ENCODE assay signal across 12 mouse cellular contexts in the genomic region with DNA sequence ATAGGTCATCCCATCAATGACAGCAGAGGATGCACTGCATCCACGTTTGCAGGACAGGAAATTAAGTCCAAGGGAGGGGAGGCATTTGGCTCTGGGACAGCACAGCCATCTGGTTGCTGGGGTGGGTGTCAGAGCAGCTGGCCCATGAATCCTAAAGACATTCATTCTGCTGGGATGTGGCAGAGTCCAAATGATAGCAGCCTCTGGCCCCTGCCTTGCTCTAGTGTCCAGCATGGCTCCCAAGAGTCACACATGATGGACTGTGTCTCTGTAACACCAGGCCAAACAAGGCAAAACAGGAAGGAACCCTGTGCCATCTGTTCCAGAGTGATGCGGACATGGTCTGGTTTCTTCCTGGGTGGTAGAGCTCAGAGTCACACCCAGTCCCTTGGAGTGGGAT. TPM values are rescaled to one million over a fixed set of nuclear protein-coding genes. Genes with fewer than 3 reads are reported as not detected.
DNase-seq lines count a peak whose midpoint lies in the region; ATAC-seq and TF ChIP-seq lines count a peak whose summit lies in the region.
"Had no signal": no experiment of that assay in that cellular context is flagged by ENCODE, and none has a peak within 500 bp of the region (broad histone marks: within the 10 kb centered on the region; RNA-seq: fewer than 3 reads in every experiment).

No protein-coding gene starts in this region.

- no peak overlapping the region for H3K27ac ChIP-seq in hindbrain, embryonic 16.5 days (ENCODE audit: low read depth, low read length)
- H3K27ac ChIP-seq in hindbrain, embryonic 14.5 days: no peak overlapping the region
- no peak overlapping the region for H3K27ac ChIP-seq in midbrain, postnatal 0 days (ENCODE audit: low read depth, low read length)
- H3K27ac ChIP-seq in midbrain, embryonic 10.5 days (replicated peaks): no peak overlapping the region
- no peak overlapping the region for H3K27ac ChIP-seq in lung, postnatal 0 days (ENCODE audit: low read length)
- H3K27ac ChIP-seq: neural tube, embryonic 15.5 days had no signal

- no peak for TF ChIP-seq EP300 in lung, postnatal 0 days (IDR thresholded peaks at IDR 0.05)

- H3K4me1 ChIP-seq in hindbrain, embryonic 16.5 days (ENCODE audit: control insufficient read depth, insufficient read depth, low read depth, low read length): no peaks in the 10 kb centered on the region
- H3K4me1 ChIP-seq in hindbrain, embryonic 14.5 days (replicated peaks; ENCODE audit: control insufficient read depth, insufficient read depth, low read length): no peaks in the 10 kb centered on the region
- H3K4me1 ChIP-seq in midbrain, postnatal 0 days (ENCODE audit: insufficient read depth, low read length): no peaks in the 10 kb centered on the region
- peaks cover 15% of the 10 kb centered on the region for H3K4me1 ChIP-seq in midbrain, embryonic 10.5 days
- H3K4me1 ChIP-seq in lung, postnatal 0 days (ENCODE audit: insufficient read depth, low read depth, low read length): peaks cover 3% of the 10 kb centered on the region; the same call in 1 of the 2 replicates
- H3K4me1 ChIP-seq: neural tube, embryonic 15.5 days had no signal

- TF ChIP-seq CTCF in midbrain, postnatal 0 days (IDR thresholded peaks at IDR 0.05): no peak
- no peak for TF ChIP-seq CTCF in lung, postnatal 0 days (IDR thresholded peaks at IDR 0.05)

- no peaks in the 10 kb centered on the region for H3K27me3 ChIP-seq in hindbrain, embryonic 16.5 days (replicated peaks; ENCODE audit: control insufficient read depth, insufficient read depth, low read length)
- no peaks in the 10 kb centered on the region for H3K27me3 ChIP-seq in hindbrain, embryonic 14.5 days (ENCODE audit: control insufficient read depth, insufficient read depth, low read length)
- H3K27me3 ChIP-seq in midbrain, postnatal 0 days (ENCODE audit: insufficient read depth, low read length): no peaks in the 10 kb centered on the region
- no peaks in the 10 kb centered on the region; the same call in 1 of the 2 replicates for H3K27me3 ChIP-seq in midbrain, embryonic 10.5 days (ENCODE audit: low read depth, poor library complexity, severe bottlenecking)
- no peaks in the 10 kb centered on the region for H3K27me3 ChIP-seq in lung, postnatal 0 days (replicated peaks; ENCODE audit: insufficient read depth, low read length)
- H3K27me3 ChIP-seq: neural tube, embryonic 15.5 days had no signal

- whole genome bisulfite sequencing in hindbrain, embryonic 16.5 days: 48% methylated on average over 2 of the region's 2 CpGs
- 61% methylated on average over 2 of the region's 2 CpGs for WGBS in hindbrain, embryonic 14.5 days
- WGBS in midbrain, postnatal 0 days: 67% methylated on average over 2 of the region's 2 CpGs
- WGBS in midbrain, embryonic 10.5 days: 77% methylated on average over 2 of the region's 2 CpGs
- WGBS in lung, postnatal 0 days: 36% methylated on average over 2 of the region's 2 CpGs

- H3K4me2 ChIP-seq in hindbrain, embryonic 16.5 days (ENCODE audit: low read length): no peak overlapping the region
- H3K4me2 ChIP-seq in hindbrain, embryonic 14.5 days (replicated peaks): no peak overlapping the region
- no peak overlapping the region for H3K4me2 ChIP-seq in midbrain, postnatal 0 days (ENCODE audit: low read depth, low read length, poor library complexity, severe bottlenecking)
- H3K4me2 ChIP-seq in lung, postnatal 0 days (replicated peaks; ENCODE audit: low read depth, low read length): no peak overlapping the region
- H3K4me2 ChIP-seq: midbrain, embryonic 11.5 days; neural tube, embryonic 15.5 days had no signal

- no peak overlapping the region for H3K4me3 ChIP-seq in hindbrain, embryonic 16.5 days (ENCODE audit: low read length)
- H3K4me3 ChIP-seq in hindbrain, embryonic 14.5 days (replicated peaks; ENCODE audit: low read length): no peak overlapping the region
- H3K4me3 ChIP-seq in midbrain, postnatal 0 days (ENCODE audit: low read depth, low read length): no peak overlapping the region
- no peak overlapping the region for H3K4me3 ChIP-seq in midbrain, embryonic 10.5 days
- no peak overlapping the region for H3K4me3 ChIP-seq in lung, postnatal 0 days (ENCODE audit: low read depth, low read length)
- H3K4me3 ChIP-seq: neural tube, embryonic 15.5 days had no signal

- no peak for DNase-seq in hindbrain, embryonic 14.5 days (ENCODE audit: low spot score)
- DNase-seq in midbrain, postnatal 0 days (ENCODE audit: low spot score): peak; percentile 43
- no peak for DNase-seq in midbrain, embryonic 10.5 days (ENCODE audit: low spot score)
- peak; percentile 55 for DNase-seq in lung, postnatal 0 days (ENCODE audit: low spot score)
- no peak for DNase-seq in ovary, postnatal 36 days (ENCODE audit: low spot score)
- DNase-seq: gastrocnemius, postnatal 14 days; kidney, adult 2 months had no signal

- no peaks in the 10 kb centered on the region for H3K36me3 ChIP-seq in hindbrain, embryonic 16.5 days (ENCODE audit: control insufficient read depth, insufficient read depth, low read length)
- no peaks in the 10 kb centered on the region for H3K36me3 ChIP-seq in hindbrain, embryonic 14.5 days (replicated peaks; ENCODE audit: control insufficient read depth, insufficient read depth)
- no peaks in the 10 kb centered on the region for H3K36me3 ChIP-seq in midbrain, postnatal 0 days (ENCODE audit: insufficient read depth, low read length)
- H3K36me3 ChIP-seq in midbrain, embryonic 10.5 days: no peaks in the 10 kb centered on the region
- H3K36me3 ChIP-seq in lung, postnatal 0 days (ENCODE audit: insufficient read depth, low read length): no peaks in the 10 kb centered on the region
- H3K36me3 ChIP-seq: neural tube, embryonic 15.5 days had no signal

- no peaks in the 10 kb centered on the region for H3K9me3 ChIP-seq in hindbrain, embryonic 16.5 days (ENCODE audit: control insufficient read depth, low read length)
- no peaks in the 10 kb centered on the region for H3K9me3 ChIP-seq in hindbrain, embryonic 14.5 days (ENCODE audit: control insufficient read depth, low read length)
- no peaks in the 10 kb centered on the region for H3K9me3 ChIP-seq in midbrain, postnatal 0 days (ENCODE audit: low read length)
- H3K9me3 ChIP-seq in midbrain, embryonic 10.5 days (replicated peaks): no peaks in the 10 kb centered on the region
- H3K9me3 ChIP-seq in lung, postnatal 0 days (ENCODE audit: low read length): no peaks in the 10 kb centered on the region
- H3K9me3 ChIP-seq: neural tube, embryonic 15.5 days had no signal

- ATAC-seq in hindbrain, embryonic 16.5 days: 0 out of 2 replicates have a peak, but pooled peaks have one; percentile 20
- no peak for ATAC-seq in hindbrain, embryonic 14.5 days (ENCODE audit: low FRiP score)
- no peak for ATAC-seq in midbrain, postnatal 0 days (ENCODE audit: low FRiP score)
- ATAC-seq in lung, postnatal 0 days: peak; percentile 62
- no peak for ATAC-seq in CD4-positive, CD25-positive, alpha-beta regulatory T cell, adult 4 months
- ATAC-seq: activated CD4-positive, CD25-positive, alpha-beta regulatory T cell, adult 4 months had no signal

- H3K9ac ChIP-seq in hindbrain, embryonic 16.5 days (ENCODE audit: low read depth, low read length): no peak overlapping the region
- no peak overlapping the region for H3K9ac ChIP-seq in hindbrain, embryonic 14.5 days
- no peak overlapping the region for H3K9ac ChIP-seq in midbrain, postnatal 0 days (replicated peaks; ENCODE audit: low read length, poor library complexity, severe bottlenecking)
- no peak overlapping the region for H3K9ac ChIP-seq in lung, postnatal 0 days (replicated peaks; ENCODE audit: low read depth)
- H3K9ac ChIP-seq: neural tube, embryonic 15.5 days had no signal

RNA-seq across cellular contexts. Expression of gene Arhgef17, which starts 20.0 kb away (rescaled TPM):
- 13.6 and 18.2 TPM in 2 replicates for polyA plus RNA-seq in hindbrain, embryonic 16.5 days (2015; fragmentation: Nextera tagmentation; extraction: Ambion mirVana)
- polyA plus RNA-seq in hindbrain, embryonic 14.5 days (2014; fragmentation: Nextera tagmentation; extraction: Ambion mirVana): 15.5 and 19.5 TPM in 2 replicates
- total RNA-seq in midbrain, postnatal 0 days (2014; rRNA removed): 77.6 and 89.1 TPM in 2 replicates
- 16.3 and 16.7 TPM in 2 replicates for polyA plus RNA-seq in midbrain, postnatal 0 days (2015; fragmentation: Nextera tagmentation; extraction: Ambion mirVana)
- 6.4 and 7.1 TPM in 2 replicates for polyA plus RNA-seq in midbrain, embryonic 10.5 days (2016; fragmentation: Nextera tagmentation; extraction: Ambion mirVana)
- 5.8 and 7.0 TPM in 2 replicates for polyA plus RNA-seq in lung, postnatal 0 days (2015; fragmentation: Nextera tagmentation; extraction: Ambion mirVana)
- not detected for polyA plus RNA-seq in CD4-positive, CD25-positive, alpha-beta regulatory T cell, adult 4 months (2017; shearing (Covaris generic))

RNA-seq across cellular contexts. Expression of gene P2ry6, which starts 22.5 kb away (rescaled TPM):
- polyA plus RNA-seq in hindbrain, embryonic 16.5 days (2015; fragmentation: Nextera tagmentation; extraction: Ambion mirVana): 2.7 and 4.8 TPM in 2 replicates
- polyA plus RNA-seq in hindbrain, embryonic 14.5 days (2014; fragmentation: Nextera tagmentation; extraction: Ambion mirVana): 2.6 and 3.5 TPM in 2 replicates
- total RNA-seq in midbrain, postnatal 0 days (2014; rRNA removed): 2.0 and 4.3 TPM in 2 replicates
- 2.7 and 3.3 TPM in 2 replicates for polyA plus RNA-seq in midbrain, postnatal 0 days (2015; fragmentation: Nextera tagmentation; extraction: Ambion mirVana)
- 1.8 and 2.4 TPM in 2 replicates for polyA plus RNA-seq in midbrain, embryonic 10.5 days (2016; fragmentation: Nextera tagmentation; extraction: Ambion mirVana)
- 9.9 and 11.2 TPM in 2 replicates for polyA plus RNA-seq in lung, postnatal 0 days (2015; fragmentation: Nextera tagmentation; extraction: Ambion mirVana)
- not detected for polyA plus RNA-seq in CD4-positive, CD25-positive, alpha-beta regulatory T cell, adult 4 months (2017; shearing (Covaris generic))

Comparison
In these comparisons a context has a peak if more than half of its experiments do, and no peak if none do; other contexts are left out.
1. ATAC-seq: peak in hindbrain, embryonic 16.5 days (single experiment) and lung, postnatal 0 days (single experiment); none in hindbrain, embryonic 14.5 days (single experiment), midbrain, postnatal 0 days (single experiment) and CD4-positive, CD25-positive, alpha-beta regulatory T cell, adult 4 months (single experiment).
2. DNase-seq: peak in midbrain, postnatal 0 days (single experiment) and lung, postnatal 0 days (single experiment); none in hindbrain, embryonic 14.5 days (single experiment), midbrain, embryonic 10.5 days (single experiment) and ovary, postnatal 36 days (single experiment).